Mouse (Mus musculus) midbrain, embryonic 15.5 days (tissue): ENCODE data around the gene S1pr2. TPM values are rescaled to one million over a fixed set of nuclear protein-coding genes. Genes with fewer than 3 reads are reported as not detected.

ENCODE experiments used
- ATAC-seq: fragments of 200-750 bp; cut with Nextera tagmentation; replicated peaks from 2 replicates; pipeline ENCODE4 v1.8.0; 2017; ENCODE audit warnings: moderate TSS enrichment
- H3K27ac ChIP-seq: fragments of 300-500 bp; sonication (generic); 2 replicates; pipeline ENCODE4 v1.5.1; 2015; ENCODE audit warnings: mild to moderate bottlenecking, inconsistent platforms
- H3K27me3 ChIP-seq: fragments of 300-500 bp; sonication (generic); replicated peaks from 2 replicates; pipeline ENCODE4 v1.6.1; 2015; ENCODE audit warnings: inconsistent platforms
- H3K36me3 ChIP-seq: fragments of 300-500 bp; sonication (generic); replicated peaks from 2 replicates; pipeline ENCODE4 v1.6.1; 2015; ENCODE audit warnings: inconsistent platforms
- H3K4me1 ChIP-seq: fragments of 300-500 bp; sonication (generic); 2 replicates; pipeline ENCODE4 v1.6.1; 2015; ENCODE audit warnings: inconsistent platforms
- H3K4me2 ChIP-seq: fragments of 300-500 bp; sonication (generic); 2 replicates; pipeline ENCODE4 v1.6.1; 2015; ENCODE audit warnings: inconsistent platforms, mild to moderate bottlenecking, moderate library complexity
- H3K4me3 ChIP-seq: fragments of 300-500 bp; sonication (generic); 2 replicates; pipeline ENCODE4 v1.5.1; 2015; ENCODE audit warnings: mild to moderate bottlenecking, inconsistent platforms
- H3K9ac ChIP-seq: fragments of 300-500 bp; sonication (generic); 2 replicates; pipeline ENCODE4 v1.6.1; 2015; ENCODE audit warnings: mild to moderate bottlenecking, inconsistent platforms
- H3K9me3 ChIP-seq: fragments of 300-500 bp; sonication (generic); 2 replicates; pipeline ENCODE4 v1.6.1; 2016; ENCODE audit warnings: inconsistent platforms
- WGBS: fragments of 180-500 bp; shearing (Covaris S2); methylation state at CpG from one replicate; pipeline ENCODE4 v1.1.7; 2015; ENCODE audit warnings: mixed read lengths; 5-methylcytosine and 5-hydroxymethylcytosine counted together
- polyA plus RNA-seq: library from polyadenylated mRNA; unstranded; fragments of >200 nt; fragmentation: Nextera tagmentation; extraction: Ambion mirVana; gene quantifications from 2 replicates; pipeline ENCODE4 v1.2.1, GENCODE M21; 2015

Gene S1pr2
- polyA plus RNA-seq = 11.3 and 11.7 TPM in 2 replicates

DNA sequence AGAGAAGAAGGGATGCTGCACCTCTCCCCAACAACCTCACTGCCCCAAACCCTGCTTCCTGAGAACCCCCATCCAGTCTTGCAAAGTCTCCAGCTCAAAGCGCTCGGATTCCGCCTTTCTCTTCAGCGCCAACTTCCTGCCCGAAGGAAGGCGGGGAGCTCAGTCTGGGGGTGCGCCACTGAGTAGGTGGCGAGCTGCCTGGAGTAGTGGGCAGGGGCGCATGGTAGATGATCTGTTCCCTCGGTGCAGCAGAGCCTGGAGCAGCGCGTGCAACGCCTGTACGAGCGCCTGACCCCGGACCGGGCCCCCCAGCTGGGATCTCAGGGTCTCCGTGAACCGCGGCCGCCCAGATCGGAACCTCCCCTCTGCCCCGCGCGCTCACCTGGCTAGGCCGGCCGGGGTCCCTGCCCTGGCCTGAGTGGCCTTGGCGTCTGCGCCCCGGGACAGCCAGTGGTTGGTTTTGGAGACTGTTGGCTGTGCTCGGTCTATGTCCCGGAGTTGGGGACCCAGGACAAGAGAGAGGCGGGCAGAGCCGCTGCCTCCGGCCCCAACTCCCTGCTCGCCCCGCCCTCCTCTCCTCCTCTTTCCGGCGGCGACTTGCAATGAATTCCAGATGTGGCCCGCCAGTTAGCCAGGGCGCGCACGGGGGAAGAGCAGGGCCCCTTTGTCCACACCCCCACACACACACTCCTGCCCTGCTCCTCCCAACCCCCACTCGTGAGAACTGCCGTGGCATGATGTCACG lies at the start of gene S1pr2:
TSS of gene S1pr2 (minus strand) at position 566 of the 745 bp plus-strand sequence.
- Histone ChIP-seq H3K27me3 (0 out of 2 replicates have a peak, but pooled peaks cover 3% of the 10 kb centered on the region), H3K36me3 (no peaks in the 10 kb centered on the region), H3K9ac (peak within 1 kb of the TSS; percentile 64), H3K4me2 (peak within 1 kb of the TSS; percentile 99), H3K27ac (peak within 1 kb of the TSS; percentile 42; the same call in 1 of the 2 replicates), H3K9me3 (no peaks in the 10 kb centered on the region), H3K4me1 (peaks cover 32% of the 10 kb centered on the region), H3K4me3 (peak within 1 kb of the TSS; percentile 70)
- ATAC-seq = peak; percentile 69
- under 1% methylated on average over 40 of the region's 47 CpGs for WGBS

DNA sequence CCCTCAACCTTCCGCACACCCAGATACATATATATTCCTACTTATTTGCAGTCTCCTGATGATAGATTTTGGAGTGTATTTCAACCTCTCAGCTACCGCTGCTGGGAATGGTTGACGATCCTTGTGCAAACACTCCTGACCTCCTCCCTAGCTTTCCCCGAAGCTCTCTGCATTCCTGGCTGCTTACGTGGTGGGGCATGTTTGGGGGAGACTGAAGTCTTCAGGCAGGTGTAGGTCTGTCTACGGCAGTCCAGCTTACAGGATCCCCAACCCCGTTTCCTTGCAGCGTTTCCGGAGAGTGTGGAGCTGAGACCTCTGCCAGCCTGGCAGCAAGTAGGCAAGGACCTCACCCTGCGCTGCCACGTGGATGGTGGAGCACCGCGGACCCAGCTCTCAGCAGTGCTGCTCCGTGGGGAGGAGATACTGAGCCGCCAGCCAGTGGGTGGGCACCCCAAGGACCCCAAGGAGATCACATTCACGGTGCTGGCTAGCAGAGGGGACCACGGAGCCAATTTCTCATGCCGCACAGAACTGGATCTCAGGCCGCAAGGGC lies 48.8 kb upstream of the S1pr2 start:
- 73% methylated on average over 19 of the region's 19 CpGs for WGBS
- ATAC-seq = no peak
- H3K27me3 ChIP-seq = peaks cover 38% of the 10 kb centered on the region
- no peak overlapping the region for H3K9ac ChIP-seq
- H3K4me2 ChIP-seq = no peak overlapping the region
- H3K4me3 ChIP-seq = no peak overlapping the region
- no peaks in the 10 kb centered on the region for H3K36me3 ChIP-seq
- H3K4me1 ChIP-seq = peaks cover 13% of the 10 kb centered on the region
- H3K27ac ChIP-seq = no peak overlapping the region
- no peaks in the 10 kb centered on the region for H3K9me3 ChIP-seq

DNA sequence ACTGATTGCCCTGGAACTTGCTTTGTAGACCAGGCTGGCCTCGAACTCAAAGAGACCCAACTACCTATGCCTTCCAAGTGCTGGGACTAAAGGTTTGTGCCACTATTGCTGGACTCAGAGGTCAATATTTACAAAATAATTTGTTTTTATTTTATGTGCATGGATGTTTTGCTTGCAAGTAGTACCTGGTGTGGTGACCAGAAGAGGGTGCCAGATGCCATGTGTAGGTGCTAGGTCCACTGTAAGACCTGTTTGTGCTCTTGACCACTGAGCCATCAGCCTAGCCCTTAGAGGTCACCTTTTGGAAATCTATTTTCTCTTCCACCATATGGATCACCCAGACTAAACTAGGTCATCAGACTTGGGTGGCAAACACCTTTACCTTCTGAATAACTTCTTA lies 46.1 kb upstream of the S1pr2 start:
- H3K27ac ChIP-seq = no peak overlapping the region
- no peaks in the 10 kb centered on the region for H3K9me3 ChIP-seq
- no peak overlapping the region for H3K9ac ChIP-seq
- no peaks in the 10 kb centered on the region for H3K4me1 ChIP-seq
- no peaks in the 10 kb centered on the region for H3K36me3 ChIP-seq
- H3K27me3 ChIP-seq = peaks cover 26% of the 10 kb centered on the region
- ATAC-seq = no peak
- H3K4me2 ChIP-seq = no peak overlapping the region
- no peak overlapping the region for H3K4me3 ChIP-seq
- WGBS = 87% methylated on average over 1 of the region's 1 CpGs

DNA sequence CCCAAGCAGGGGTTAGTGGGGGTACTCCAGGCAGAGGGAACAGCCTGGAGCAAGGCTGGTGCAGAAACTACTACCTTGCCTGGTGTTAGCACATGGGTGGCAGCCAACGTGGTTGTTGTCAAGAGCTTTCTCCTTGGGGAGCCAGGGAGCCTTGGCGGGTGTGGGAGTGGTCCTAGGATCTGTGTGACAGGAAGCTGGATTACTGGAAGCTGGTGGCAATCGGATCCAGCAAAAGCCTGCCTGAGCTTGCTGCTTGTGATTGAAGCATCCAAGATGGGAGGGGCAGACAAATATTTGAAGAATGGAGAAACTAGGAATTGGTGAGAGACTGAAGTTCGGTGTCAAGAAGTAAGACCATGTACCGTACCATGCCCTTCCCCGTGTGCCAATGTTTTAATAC lies 45.7 kb upstream of the S1pr2 start:
- ATAC-seq = no peak
- no peaks in the 10 kb centered on the region for H3K9me3 ChIP-seq
- H3K27ac ChIP-seq = no peak overlapping the region
- WGBS = 71% methylated on average over 6 of the region's 6 CpGs
- H3K36me3 ChIP-seq = no peaks in the 10 kb centered on the region
- peaks cover 26% of the 10 kb centered on the region for H3K27me3 ChIP-seq
- no peak overlapping the region for H3K4me3 ChIP-seq
- no peaks in the 10 kb centered on the region for H3K4me1 ChIP-seq
- no peak overlapping the region for H3K9ac ChIP-seq
- H3K4me2 ChIP-seq = no peak overlapping the region

DNA sequence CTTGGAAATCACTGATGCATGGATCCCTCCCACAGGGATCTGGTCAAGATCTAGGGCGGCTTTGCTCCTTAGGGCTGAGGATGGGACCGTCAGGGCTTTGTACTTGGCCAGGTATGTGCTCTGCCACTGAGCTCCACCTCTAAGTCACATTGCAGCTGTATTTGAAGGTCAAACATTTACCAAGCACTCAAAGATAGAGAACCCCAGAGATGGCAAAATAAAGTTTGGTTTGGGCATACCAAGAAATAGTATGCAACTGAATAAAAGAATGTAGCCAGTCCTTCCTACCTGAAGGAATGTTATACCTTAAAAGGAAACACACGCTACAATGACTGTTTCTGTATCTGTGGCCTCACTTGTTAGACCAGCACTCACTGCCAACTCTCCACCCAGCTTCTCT lies 44.8 kb upstream of the S1pr2 start:
- Histone ChIP-seq H3K9ac (no peak overlapping the region), H3K4me2 (no peak overlapping the region), H3K4me3 (no peak overlapping the region), H3K27me3 (peaks cover 34% of the 10 kb centered on the region), H3K36me3 (no peaks in the 10 kb centered on the region), H3K27ac (no peak overlapping the region), H3K9me3 (no peaks in the 10 kb centered on the region), H3K4me1 (no peaks in the 10 kb centered on the region)
- ATAC-seq = no peak
- 78% methylated on average over 3 of the region's 3 CpGs for WGBS

DNA sequence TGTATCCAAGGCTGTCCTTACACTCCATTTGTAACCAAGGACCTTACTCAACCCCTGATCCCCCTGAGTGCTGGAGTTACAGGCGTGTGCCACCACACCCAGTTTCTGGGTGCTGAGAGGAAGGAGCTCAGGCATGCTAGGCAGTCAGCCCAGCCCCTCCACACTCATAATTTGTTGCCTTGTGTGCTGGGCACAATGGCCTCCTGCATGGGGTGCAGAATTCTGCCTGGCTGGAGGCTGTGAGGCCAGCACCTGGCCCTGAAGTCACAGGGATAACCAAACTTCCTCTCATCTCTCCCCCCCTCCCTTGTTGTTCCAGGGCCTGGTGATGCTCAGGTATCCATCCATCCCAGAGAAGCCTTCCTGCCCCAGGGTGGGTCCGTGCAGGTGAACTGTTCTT lies 42.0 kb upstream of the S1pr2 start:
- Histone ChIP-seq H3K9me3 (no peaks in the 10 kb centered on the region), H3K4me3 (no peak overlapping the region), H3K9ac (no peak overlapping the region), H3K36me3 (no peaks in the 10 kb centered on the region), H3K4me2 (no peak overlapping the region), H3K4me1 (0 out of 2 replicates have a peak, but pooled peaks cover 2% of the 10 kb centered on the region), H3K27ac (no peak overlapping the region), H3K27me3 (peaks cover 55% of the 10 kb centered on the region)
- ATAC-seq = no peak
- 78% methylated on average over 2 of the region's 2 CpGs for WGBS

DNA sequence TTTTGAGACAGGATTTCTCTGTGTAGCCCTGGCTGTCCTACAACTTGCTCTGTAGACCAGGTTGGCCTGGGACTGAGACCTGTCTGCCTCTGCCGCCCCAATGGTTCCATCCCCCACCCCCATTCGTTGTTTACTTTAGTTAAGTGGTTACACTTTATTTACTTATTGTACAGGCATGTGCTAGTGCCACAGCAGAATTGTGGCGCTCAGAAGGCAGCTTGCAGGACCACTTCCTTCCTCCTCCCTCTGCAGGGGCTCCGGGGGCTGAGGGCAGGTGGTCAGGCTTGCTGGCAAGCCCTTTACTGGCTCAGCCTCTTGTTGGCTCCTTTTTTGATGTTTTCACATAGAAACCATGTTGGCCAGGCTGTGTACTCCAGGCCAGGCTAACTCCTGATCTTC lies 40.6 kb upstream of the S1pr2 start:
- H3K9ac ChIP-seq = no peak overlapping the region
- 31% methylated on average over 4 of the region's 4 CpGs for whole genome bisulfite sequencing
- H3K9me3 ChIP-seq = no peaks in the 10 kb centered on the region
- no peak for ATAC-seq
- H3K27me3 ChIP-seq = peaks cover 55% of the 10 kb centered on the region
- H3K27ac ChIP-seq = no peak overlapping the region
- H3K4me1 ChIP-seq = 0 out of 2 replicates have a peak, but pooled peaks cover 2% of the 10 kb centered on the region
- H3K4me2 ChIP-seq = no peak overlapping the region
- H3K4me3 ChIP-seq = no peak overlapping the region
- H3K36me3 ChIP-seq = no peaks in the 10 kb centered on the region

DNA sequence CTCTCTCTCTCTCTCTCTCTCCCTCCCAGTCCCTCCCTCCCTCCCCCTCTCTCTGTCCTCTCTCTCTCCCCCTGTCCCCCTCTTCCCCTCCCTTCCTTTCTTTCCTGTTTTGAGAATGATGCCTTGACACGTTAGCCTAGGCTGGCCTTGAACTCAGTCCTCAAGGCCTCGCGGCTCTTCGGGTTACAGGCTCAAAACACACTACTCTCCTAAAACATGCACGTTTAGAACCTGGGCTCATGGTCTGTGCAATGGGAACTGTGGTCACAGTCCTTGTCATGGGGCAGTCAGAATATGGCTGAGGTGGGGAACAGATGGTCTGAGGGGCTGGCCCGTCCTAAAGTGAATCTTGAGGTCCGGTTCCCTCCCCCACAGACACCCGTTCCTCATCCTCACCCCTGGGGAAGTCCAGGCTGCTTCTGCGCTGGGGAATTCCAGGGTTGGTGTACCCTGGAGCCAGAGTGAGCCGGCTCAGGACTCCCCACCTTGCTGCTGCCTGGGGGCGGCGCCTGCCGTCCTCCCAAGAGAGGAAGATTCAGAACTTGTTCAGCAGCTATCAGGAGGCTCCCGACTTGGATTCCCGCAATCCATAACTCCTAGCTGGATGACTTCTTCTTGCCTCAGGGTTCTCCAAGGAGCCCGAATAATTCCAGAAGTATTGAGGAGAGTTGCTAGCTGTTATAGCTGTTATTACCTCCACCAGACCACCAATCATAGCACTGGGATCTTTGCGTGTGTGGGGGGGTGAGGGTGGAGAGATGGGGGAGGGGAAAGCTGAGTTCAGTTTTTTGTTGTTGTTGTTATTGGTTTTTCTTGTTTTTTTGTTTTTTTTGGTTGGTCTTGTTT lies 40.0 kb upstream of the S1pr2 start:
- Histone ChIP-seq H3K9me3 (no peaks in the 10 kb centered on the region), H3K27ac (no peak overlapping the region), H3K27me3 (peaks cover 55% of the 10 kb centered on the region), H3K4me1 (0 out of 2 replicates have a peak, but pooled peaks cover 2% of the 10 kb centered on the region), H3K36me3 (no peaks in the 10 kb centered on the region), H3K4me2 (no peak overlapping the region), H3K9ac (no peak overlapping the region), H3K4me3 (no peak overlapping the region)
- 6% methylated on average over 16 of the region's 17 CpGs for WGBS
- no peak for ATAC-seq

DNA sequence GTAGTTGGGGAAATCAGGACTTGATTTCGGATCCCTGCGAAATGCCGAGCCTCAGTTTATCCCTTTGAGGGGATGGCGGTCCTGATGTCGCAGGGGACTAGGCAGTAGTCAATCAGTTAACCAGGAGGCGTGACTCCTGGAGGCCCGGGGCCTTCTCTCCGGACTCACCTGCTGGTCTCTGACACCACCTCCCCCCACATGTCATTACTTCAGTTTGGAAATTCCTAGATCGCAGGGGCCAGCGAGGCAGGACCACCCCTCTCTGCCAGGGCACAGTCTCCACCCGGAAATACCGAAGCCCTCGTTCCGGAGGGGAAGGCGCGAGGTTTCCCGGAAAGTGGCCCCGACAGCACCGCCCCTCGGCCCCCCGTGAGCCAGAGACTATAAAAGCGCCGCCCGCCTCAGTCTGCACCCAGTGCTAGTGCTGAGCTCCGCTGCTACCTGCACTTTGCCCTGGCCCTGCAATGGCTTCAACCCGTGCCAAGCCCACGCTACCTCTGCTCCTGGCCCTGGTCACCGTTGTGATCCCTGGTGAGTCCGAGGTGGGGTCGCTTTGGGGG lies 39.1 kb upstream of the S1pr2 start, which contains the start of gene Icam1:
TSS of gene Icam1 (plus strand) at position 415 of the 560 bp plus-strand sequence.
- Histone ChIP-seq H3K9ac (no peak within 1 kb of the TSS; the same call in 1 of the 2 replicates), H3K9me3 (no peaks in the 10 kb centered on the region), H3K4me3 (peak within 1 kb of the TSS; percentile 3; the same call in 1 of the 2 replicates), H3K4me2 (peak within 1 kb of the TSS; percentile 26), H3K27me3 (peaks cover 52% of the 10 kb centered on the region), H3K36me3 (no peaks in the 10 kb centered on the region), H3K4me1 (0 out of 2 replicates have a peak, but pooled peaks cover 2% of the 10 kb centered on the region), H3K27ac (no peak within 1 kb of the TSS)
- ATAC-seq = no peak
- 1% methylated on average over 30 of the region's 30 CpGs for WGBS

DNA sequence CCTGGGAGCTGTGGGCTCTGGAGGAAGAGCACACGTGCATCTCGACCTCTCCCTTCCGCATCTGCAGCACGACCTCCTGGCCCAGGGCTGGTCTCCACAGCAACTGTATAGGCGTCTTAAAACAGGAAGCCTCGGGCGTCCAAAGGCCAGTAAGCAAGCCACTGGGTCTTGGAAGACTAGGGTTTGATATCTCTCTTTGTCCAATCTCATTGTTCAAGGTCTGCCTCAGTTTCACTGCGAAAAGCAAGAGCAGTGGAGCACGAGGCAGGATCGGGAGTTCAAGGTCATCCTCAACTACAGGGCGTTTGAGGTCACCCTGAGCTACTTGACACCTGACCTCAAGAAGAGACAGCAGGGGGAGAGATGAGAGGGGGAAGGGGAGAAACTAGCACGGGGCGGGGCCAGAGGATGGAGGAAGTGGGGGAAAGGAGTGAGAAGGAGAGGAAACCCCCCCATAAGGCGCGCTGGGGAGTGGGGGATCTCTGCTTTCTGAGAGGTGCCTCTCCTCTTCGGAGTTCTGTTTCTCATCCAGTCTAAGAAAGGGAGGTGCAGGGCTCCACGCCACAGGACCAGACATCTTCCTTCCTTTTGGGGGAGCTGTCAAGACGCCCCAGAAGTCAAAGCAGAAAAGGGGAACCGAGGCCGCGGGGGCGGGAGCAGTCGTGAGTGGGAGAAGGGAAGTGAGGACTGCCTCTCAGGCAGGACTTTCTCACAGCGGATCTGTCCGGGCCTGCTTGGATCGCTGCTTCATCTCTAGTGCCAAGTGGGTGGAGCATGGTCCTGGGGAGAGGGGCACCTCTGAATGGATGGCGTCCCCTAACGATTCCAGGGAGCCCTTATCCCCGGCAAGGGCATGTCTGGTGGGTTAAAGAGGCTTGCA lies 38.4 kb upstream of the S1pr2 start:
- Histone ChIP-seq H3K9me3 (no peaks in the 10 kb centered on the region), H3K4me1 (0 out of 2 replicates have a peak, but pooled peaks cover 2% of the 10 kb centered on the region), H3K4me2 (peak overlapping the region; percentile 26), H3K4me3 (peak overlapping the region; percentile 3; the same call in 1 of the 2 replicates), H3K36me3 (no peaks in the 10 kb centered on the region), H3K27ac (no peak overlapping the region), H3K9ac (no peak overlapping the region), H3K27me3 (peaks cover 52% of the 10 kb centered on the region)
- no peak for ATAC-seq
- 3% methylated on average over 28 of the region's 29 CpGs for WGBS

DNA sequence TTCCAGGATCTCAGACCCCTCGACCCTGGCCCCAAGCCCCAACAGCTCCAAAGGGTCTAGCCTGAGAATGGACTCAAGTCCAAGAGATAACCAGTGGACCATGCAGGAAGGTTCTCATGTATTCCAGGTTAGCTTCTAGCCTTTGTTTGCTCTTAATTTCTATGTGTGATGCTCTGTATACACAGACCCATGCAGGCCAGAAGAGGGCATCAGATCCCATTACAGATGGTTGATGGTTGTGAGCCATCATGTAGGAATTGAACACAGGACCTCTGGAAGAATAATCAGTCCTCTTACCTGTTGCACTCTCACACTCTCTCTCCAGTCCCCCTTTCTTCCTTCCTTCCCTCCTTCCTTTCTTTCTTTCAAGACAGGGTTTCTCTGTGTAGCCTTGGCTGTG lies 35.8 kb upstream of the S1pr2 start:
- no peak overlapping the region for H3K4me3 ChIP-seq
- WGBS = 52% methylated on average over 1 of the region's 1 CpGs
- H3K4me1 ChIP-seq = 0 out of 2 replicates have a peak, but pooled peaks cover 2% of the 10 kb centered on the region
- H3K27me3 ChIP-seq = peaks cover 35% of the 10 kb centered on the region
- ATAC-seq = no peak
- no peak overlapping the region for H3K4me2 ChIP-seq
- H3K27ac ChIP-seq = no peak overlapping the region
- H3K36me3 ChIP-seq = peaks cover 17% of the 10 kb centered on the region
- no peak overlapping the region for H3K9ac ChIP-seq
- H3K9me3 ChIP-seq = no peaks in the 10 kb centered on the region
